8 mouse cellular contexts compared by ENCODE assay signal in genomic region chr4:116448673-116449072, GRCm38 (mm10). TPM values are rescaled to one million over a fixed set of nuclear protein-coding genes. Genes with fewer than 3 reads are reported as not detected.
DNase-seq lines count a peak whose midpoint lies in the region; ATAC-seq lines count a peak whose summit lies in the region.
"Had no signal": no experiment of that assay in that cellular context is flagged by ENCODE, and none has a peak within 500 bp of the region (broad histone marks: within the 10 kb centered on the region; RNA-seq: fewer than 3 reads in every experiment).

No protein-coding gene starts in this region.

- WGBS in neural tube, embryonic 15.5 days: 54% methylated on average over 8 of the region's 8 CpGs
- 58% methylated on average over 8 of the region's 8 CpGs for WGBS in embryonic facial prominence, embryonic 11.5 days

- peak; percentile 32 for DNase-seq in neural tube, embryonic 10.5 days (ENCODE audit: extremely low spot score, low spot score)
- peak; percentile 77 for DNase-seq in adrenal gland, postnatal 14 days
- peak; percentile 68 for DNase-seq in embryonic facial prominence, embryonic 11.5 days (ENCODE audit: low spot score)
- peak; percentile 34 to 52 for DNase-seq in kidney, postnatal 25 days
- peak; percentile 68 for DNase-seq in lung, postnatal 14 days
- DNase-seq in spleen, postnatal 14 days (ENCODE audit: low spot score in 2 of 2): peak; percentile 21 to 55

- no peak overlapping the region for H3K9ac ChIP-seq in neural tube, embryonic 15.5 days (replicated peaks)
- H3K9ac ChIP-seq in embryonic facial prominence, embryonic 11.5 days (replicated peaks; ENCODE audit: low read length): no peak overlapping the region
- H3K9ac ChIP-seq: neural tube, embryonic 13.5 days had no signal

- no peaks in the 10 kb centered on the region for H3K9me3 ChIP-seq in neural tube, embryonic 15.5 days (replicated peaks)
- no peaks in the 10 kb centered on the region for H3K9me3 ChIP-seq in embryonic facial prominence, embryonic 11.5 days (replicated peaks; ENCODE audit: control insufficient read depth, low read length)
- H3K9me3 ChIP-seq: neural tube, embryonic 13.5 days had no signal

- H3K4me1 ChIP-seq in neural tube, embryonic 15.5 days: no peaks in the 10 kb centered on the region
- no peaks in the 10 kb centered on the region for H3K4me1 ChIP-seq in embryonic facial prominence, embryonic 11.5 days (ENCODE audit: control insufficient read depth, insufficient read depth, low read length)
- H3K4me1 ChIP-seq: neural tube, embryonic 13.5 days had no signal

- H3K27ac ChIP-seq in neural tube, embryonic 15.5 days (replicated peaks): no peak overlapping the region
- H3K27ac ChIP-seq in embryonic facial prominence, embryonic 11.5 days (replicated peaks; ENCODE audit: low read depth, low read length): no peak overlapping the region
- H3K27ac ChIP-seq: neural tube, embryonic 13.5 days had no signal

- H3K36me3 ChIP-seq in neural tube, embryonic 15.5 days: no peaks in the 10 kb centered on the region
- no peaks in the 10 kb centered on the region for H3K36me3 ChIP-seq in embryonic facial prominence, embryonic 11.5 days (replicated peaks; ENCODE audit: control insufficient read depth, insufficient read depth, low read depth, low read length)
- H3K36me3 ChIP-seq: neural tube, embryonic 13.5 days had no signal

- no peak overlapping the region for H3K4me2 ChIP-seq in neural tube, embryonic 15.5 days
- no peak overlapping the region for H3K4me2 ChIP-seq in embryonic facial prominence, embryonic 11.5 days (ENCODE audit: low read depth, low read length)
- H3K4me2 ChIP-seq: neural tube, embryonic 13.5 days had no signal

- no peak for ATAC-seq in neural tube, embryonic 15.5 days (ENCODE audit: low FRiP score)
- no peak for ATAC-seq in embryonic facial prominence, embryonic 11.5 days (replicated peaks; ENCODE audit: insufficient number of reproducible peaks, low FRiP score, low TSS enrichment, low read depth)

- no peaks in the 10 kb centered on the region for H3K27me3 ChIP-seq in neural tube, embryonic 15.5 days (replicated peaks)
- no peaks in the 10 kb centered on the region for H3K27me3 ChIP-seq in embryonic facial prominence, embryonic 11.5 days (ENCODE audit: control insufficient read depth, insufficient read depth, low read length)
- H3K27me3 ChIP-seq: neural tube, embryonic 13.5 days had no signal

- H3K4me3 ChIP-seq in neural tube, embryonic 15.5 days (replicated peaks): no peak overlapping the region
- H3K4me3 ChIP-seq in embryonic facial prominence, embryonic 11.5 days (ENCODE audit: low read depth, low read length): no peak overlapping the region
- H3K4me3 ChIP-seq: neural tube, embryonic 13.5 days had no signal

RNA-seq across cellular contexts. Expression of gene Mast2, which starts 15.3 kb away (rescaled TPM):
- 29.7 and 34.1 TPM in 2 replicates for polyA plus RNA-seq in neural tube, embryonic 15.5 days (2015; fragmentation: Nextera tagmentation; extraction: Ambion mirVana)
- 38.9 and 44.3 TPM in 2 replicates for total RNA-seq in adrenal gland, postnatal 14 days (2021)
- polyA plus RNA-seq in embryonic facial prominence, embryonic 11.5 days (2014; fragmentation: Nextera tagmentation; extraction: Ambion mirVana): 23.5 and 33.6 TPM in 2 replicates

RNA-seq across cellular contexts. Expression of gene Ipp, which starts 58.7 kb away (rescaled TPM):
- 11.9 and 13.7 TPM in 2 replicates for polyA plus RNA-seq in neural tube, embryonic 15.5 days (2015; fragmentation: Nextera tagmentation; extraction: Ambion mirVana)
- total RNA-seq in adrenal gland, postnatal 14 days (2021): 13.2 and 14.5 TPM in 2 replicates
- 5.0 and 5.2 TPM in 2 replicates for polyA plus RNA-seq in embryonic facial prominence, embryonic 11.5 days (2014; fragmentation: Nextera tagmentation; extraction: Ambion mirVana)
